Mouse (Mus musculus) kidney, embryonic 16.5 days (tissue): ENCODE results near the gene Mrpl36. TPM values are rescaled to one million over a fixed set of nuclear protein-coding genes. Genes with fewer than 3 reads are reported as not detected.

Experiments used
- ATAC-seq: fragments of 200-750 bp; cut with Nextera tagmentation; 2 replicates; pipeline ENCODE4 v1.8.0; 2017; ENCODE audit warnings: moderate TSS enrichment; ENCODE audit not compliant: low FRiP score, low TSS enrichment
- H3K27ac ChIP-seq: fragments of 300-500 bp; sonication (generic); 2 replicates; pipeline ENCODE4 v1.5.1; 2014; ENCODE audit warnings: low read length
- H3K27me3 ChIP-seq: fragments of 300-500 bp; sonication (generic); 2 replicates; pipeline ENCODE4 v1.6.1; 2014; ENCODE audit warnings: low read length, control low read depth, mixed read lengths; ENCODE audit not compliant: insufficient read depth
- H3K36me3 ChIP-seq: fragments of 300-500 bp; sonication (generic); 2 replicates; pipeline ENCODE4 v1.6.1; 2014; ENCODE audit warnings: low read length, control low read depth, mixed read lengths; ENCODE audit not compliant: insufficient read depth
- H3K4me1 ChIP-seq: fragments of 300-500 bp; sonication (generic); 2 replicates; pipeline ENCODE4 v1.6.1; 2014; ENCODE audit warnings: low read length, control low read depth, mixed read lengths; ENCODE audit not compliant: insufficient read depth
- H3K4me2 ChIP-seq: fragments of 300-500 bp; sonication (generic); replicated peaks from 2 replicates; pipeline ENCODE4 v1.6.1; 2014; ENCODE audit warnings: low read depth, low read length
- H3K4me3 ChIP-seq: fragments of 300-500 bp; sonication (generic); 2 replicates; pipeline ENCODE4 v1.5.1; 2014; ENCODE audit warnings: mild to moderate bottlenecking, low read length
- H3K9ac ChIP-seq: fragments of 300-500 bp; sonication (generic); replicated peaks from 2 replicates; pipeline ENCODE4 v1.6.1; 2014; ENCODE audit warnings: low read length
- H3K9me3 ChIP-seq: fragments of 300-500 bp; sonication (generic); 2 replicates; pipeline ENCODE4 v1.6.1; 2016; ENCODE audit warnings: low read length, control low read depth
- WGBS: fragments of 180-500 bp; shearing (Covaris S2); extraction: QIAGEN DNeasy Blood & Tissue Kit; methylation state at CpG from one replicate; pipeline ENCODE4 v1.1.7; 2014; 5-methylcytosine and 5-hydroxymethylcytosine counted together
- polyA plus RNA-seq: library from polyadenylated mRNA; unstranded; fragments of >200 nt; fragmentation: Nextera tagmentation; extraction: Ambion mirVana; gene quantifications from 2 replicates; pipeline ENCODE4 v1.2.1, GENCODE M21; 2015

The Mrpl36 gene
- polyA plus RNA-seq, 1 experiment from 2014 or later = 115 TPM

GRCm38 (mm10) chr13:73373367-73373766, 45.1 kb downstream of the Mrpl36 start:
- Histone ChIP-seq H3K9me3 (no peaks in the 10 kb centered on the region), H3K9ac (no peak overlapping the region), H3K36me3 (no peaks in the 10 kb centered on the region), H3K27ac (no peak overlapping the region), H3K27me3 (no peaks in the 10 kb centered on the region), H3K4me2 (no peak overlapping the region), H3K4me1 (no peaks in the 10 kb centered on the region), H3K4me3 (no peak overlapping the region)
- ATAC-seq = no peak
- WGBS = 89% methylated on average over 4 of the region's 4 CpGs

GRCm38 (mm10) chr13:73374612-73375011, 46.3 kb downstream of the Mrpl36 start:
- no peaks in the 10 kb centered on the region for H3K4me1 ChIP-seq
- 55% methylated on average over 2 of the region's 2 CpGs for WGBS
- H3K4me3 ChIP-seq = no peak overlapping the region

GRCm38 (mm10) chr13:73377637-73378036, 49.3 kb downstream of the Mrpl36 start:
- no peaks in the 10 kb centered on the region for H3K27me3 ChIP-seq
- ATAC-seq = no peak
- no peaks in the 10 kb centered on the region for H3K36me3 ChIP-seq
- no peak overlapping the region for H3K4me3 ChIP-seq
- H3K9ac ChIP-seq = no peak overlapping the region
- no peak overlapping the region for H3K27ac ChIP-seq
- WGBS = 90% methylated on average over 9 of the region's 9 CpGs
- H3K4me1 ChIP-seq = no peaks in the 10 kb centered on the region
- no peaks in the 10 kb centered on the region for H3K9me3 ChIP-seq
- H3K4me2 ChIP-seq = no peak overlapping the region

More at GRCm38 (mm10) chr13:73374612-73375011, 46.3 kb downstream of the Mrpl36 start:
- Histone ChIP-seq H3K9me3 (no peaks in the 10 kb centered on the region), H3K4me2 (no peak overlapping the region), H3K9ac (no peak overlapping the region), H3K27me3 (no peaks in the 10 kb centered on the region), H3K27ac (no peak overlapping the region), H3K36me3 (no peaks in the 10 kb centered on the region)
- 0 out of 2 replicates have a peak, but pooled peaks have one; percentile 15 for ATAC-seq

Other genes starting within 250 kb of the Mrpl36 start
- 0.30 and 0.42 TPM in 2 replicates for gene Irx4, start 68.0 kb upstream of the Mrpl36 start, polyA plus RNA-seq
- gene Ndufs6, start within 50 bp of the Mrpl36 start, polyA plus RNA-seq = 391 and 393 TPM in 2 replicates
- gene Lpcat1, start 138.7 kb downstream of the Mrpl36 start, polyA plus RNA-seq = 31.1 and 35.1 TPM in 2 replicates
- gene Slc6a3, start 208.2 kb downstream of the Mrpl36 start, polyA plus RNA-seq = 0.08 and 0.14 TPM in 2 replicates